Mouse (Mus musculus) heart, adult 2 months (tissue): ENCODE measurements around the gene Gm6525. TPM values are rescaled to one million over a fixed set of nuclear protein-coding genes. Genes with fewer than 3 reads are reported as not detected.

Source experiments
- DNase-seq, 2 experiments: peaks; one replicate each; pipeline ENCODE4 v3.0.0; 2021
- H3K27ac ChIP-seq: fragments of 200-600 bp; 2 replicates; pipeline ENCODE4 v1.8.1; 2022
- H3K27me3 ChIP-seq: fragments of 200-500 bp; 2 replicates; pipeline ENCODE4 v1.6.1; 2012; ENCODE audit warnings: mild to moderate bottlenecking, low read length, inconsistent platforms, mixed read lengths; ENCODE audit not compliant: control insufficient read depth, insufficient read depth
- H3K36me3 ChIP-seq: fragments of 200-500 bp; 2 replicates; pipeline ENCODE4 v1.6.1; 2012; ENCODE audit warnings: low read length, inconsistent platforms; ENCODE audit not compliant: control insufficient read depth, insufficient read depth
- H3K4me1 ChIP-seq: fragments of 200-500 bp; 2 replicates; pipeline ENCODE4 v1.6.1; 2011; ENCODE audit warnings: low read length; ENCODE audit not compliant: control insufficient read depth, insufficient read depth
- H3K4me3 ChIP-seq: fragments of 200-600 bp; 2 replicates; pipeline ENCODE4 v1.8.1; 2022
- H3K79me2 ChIP-seq: fragments of 200-500 bp; replicated peaks from 2 replicates; pipeline ENCODE4 v1.6.1; 2012; ENCODE audit warnings: mild to moderate bottlenecking, inconsistent platforms, low read length, moderate library complexity, mixed read lengths; ENCODE audit not compliant: control insufficient read depth, insufficient read depth
- H3K9ac ChIP-seq: fragments of 200-500 bp; 2 replicates; pipeline ENCODE4 v1.6.1; 2012; ENCODE audit warnings: low read depth, mild to moderate bottlenecking, control low read depth, inconsistent platforms, low read length, mixed read lengths
- CTCF ChIP-seq: fragments of 200-600 bp; IDR thresholded peaks from 2 replicates; pipeline ENCODE4 v1.8.1; 2022; ENCODE audit warnings: antibody characterized with exemption, mild to moderate bottlenecking, moderate library complexity
- EP300 ChIP-seq: fragments of 200-500 bp; IDR thresholded peaks from 2 replicates; pipeline ENCODE4 v1.6.1; 2011; ENCODE audit warnings: low read depth, low read length, control low read depth; ENCODE audit not compliant: insufficient read depth
- POLR2A ChIP-seq: fragments of 200-500 bp; IDR thresholded peaks from 2 replicates; pipeline ENCODE4 v1.6.1; 2011; ENCODE audit warnings: mild to moderate bottlenecking, low read depth, low read length, control low read depth; ENCODE audit not compliant: insufficient read depth
- WGBS: fragments of 180-500 bp; shearing (Covaris S2); methylation state at CpG from one replicate; pipeline ENCODE4 v1.1.7; 2018; 5-methylcytosine and 5-hydroxymethylcytosine counted together
- intact Hi-C: fragments of 180-260 bp; cut with DNase I; formaldehyde crosslinking; loops from one replicate; pipeline ENCODE4 v1.15.1; 2025
- polyA plus RNA-seq: library from polyadenylated mRNA; depleted of rRNA; stranded (reverse); fragments of >200 nt; gene quantifications from 2 replicates; pipeline ENCODE4 v1.2.3, GENCODE M21; 2012
- total RNA-seq, 2 experiments: library from RNA; stranded (reverse); gene quantifications; 2 replicates each; pipeline ENCODE4 v1.2.3; 2021

The Gm6525 gene
- total and polyA plus RNA-seq, 3 experiments, result not detected

- no peaks in the 10 kb centered on the region for H3K27me3 ChIP-seq
- no peak overlapping the region for H3K9ac ChIP-seq
- peaks cover 4% of the 10 kb centered on the region; the same call in 1 of the 2 replicates for H3K4me1 ChIP-seq
- no peaks in the 10 kb centered on the region for H3K79me2 ChIP-seq
- H3K36me3 ChIP-seq, result no peaks in the 10 kb centered on the region
- intact Hi-C loops, result no loop called here
- 78% methylated on average over 7 of the region's 7 CpGs for WGBS
- no peak for DNase-seq
- no peak for TF ChIP-seq EP300
- TF ChIP-seq POLR2A, result no peak
- no peak for TF ChIP-seq CTCF
- no peak overlapping the region for H3K27ac ChIP-seq
- no peak overlapping the region for H3K4me3 ChIP-seq
Observed at GRCm38 (mm10) chr3:84211340-84211875, 37.5 kb downstream of the Gm6525 start.

DNA sequence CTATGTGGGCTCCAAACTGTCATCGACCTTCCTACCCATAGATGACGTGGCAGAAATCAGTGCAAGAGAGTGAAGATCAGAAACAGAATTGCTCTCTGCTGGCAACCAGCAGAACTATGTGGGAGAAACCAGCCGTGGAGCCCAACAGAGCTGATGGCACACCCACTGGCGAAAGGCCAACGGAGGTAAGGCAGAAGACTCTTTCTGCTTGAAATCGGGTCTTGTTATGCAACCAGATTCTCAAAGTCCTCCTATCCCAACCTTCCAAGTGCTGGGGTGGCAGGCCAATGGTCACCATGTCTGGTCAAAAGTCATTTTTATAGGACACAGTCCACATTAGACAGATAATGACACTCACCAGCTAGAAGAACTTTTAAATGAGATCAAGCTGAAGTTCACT, 40.6 kb downstream of the Gm6525 start:
- Histone ChIP-seq H3K27me3 (no peaks in the 10 kb centered on the region), H3K27ac (no peak overlapping the region), H3K79me2 (no peaks in the 10 kb centered on the region), H3K4me3 (no peak overlapping the region), H3K9ac (no peak overlapping the region), H3K4me1 (peaks cover 4% of the 10 kb centered on the region; the same call in 1 of the 2 replicates), H3K36me3 (no peaks in the 10 kb centered on the region)
- intact Hi-C loops, result no loop called here
- TF ChIP-seq CTCF (no peak), POLR2A (no peak), EP300 (no peak)
- WGBS, result 87% methylated on average over 6 of the region's 6 CpGs
- no peak for DNase-seq

GRCm38 (mm10) chr3:84215253-84215652, 41.3 kb downstream of the Gm6525 start:
- peaks cover 4% of the 10 kb centered on the region; the same call in 1 of the 2 replicates for H3K4me1 ChIP-seq
- no peak overlapping the region for H3K27ac ChIP-seq
- H3K9ac ChIP-seq, result no peak overlapping the region
- no peaks in the 10 kb centered on the region for H3K27me3 ChIP-seq
- 36% methylated on average over 9 of the region's 9 CpGs for WGBS
- H3K79me2 ChIP-seq, result no peaks in the 10 kb centered on the region
- H3K36me3 ChIP-seq, result no peaks in the 10 kb centered on the region
- no peak overlapping the region for H3K4me3 ChIP-seq
- TF ChIP-seq CTCF (no peak), EP300 (no peak), POLR2A (no peak)
- intact Hi-C loops, result loop anchor here (5.0 kb wide), 1 partner anchor 97 kb away; no protein-coding TSS in a partner anchor
- DNase-seq, result no peak

DNA sequence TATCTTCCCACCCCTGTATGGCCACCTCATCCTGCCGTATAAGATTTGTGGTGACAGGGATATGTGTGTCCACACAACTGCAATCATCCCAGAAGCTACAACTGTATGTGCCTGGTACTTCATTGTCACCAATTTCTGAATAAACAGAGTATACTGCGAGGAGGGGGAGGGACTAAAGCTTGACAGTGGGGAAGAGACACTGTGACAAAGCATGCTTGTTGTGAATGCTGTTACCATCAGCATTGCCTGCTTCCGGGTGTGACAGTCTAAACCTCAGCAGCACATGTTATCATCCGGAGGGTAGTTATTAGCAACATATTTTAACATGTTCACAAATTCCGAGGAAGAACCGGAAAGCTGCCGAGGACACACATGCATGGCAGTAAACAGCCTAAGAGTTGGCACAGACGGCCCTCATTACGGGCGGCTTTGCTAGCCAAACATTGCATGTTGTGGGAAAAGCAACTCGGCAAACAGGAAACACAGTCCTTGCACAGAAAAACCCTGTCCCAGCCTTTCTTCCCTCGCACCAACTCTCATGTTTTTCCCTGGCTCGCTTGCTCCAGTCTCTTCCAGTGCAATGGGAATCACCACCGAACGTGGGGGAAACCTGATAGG, 41.9 kb downstream of the Gm6525 start:
- Histone ChIP-seq H3K4me3 (no peak overlapping the region), H3K9ac (no peak overlapping the region), H3K4me1 (peaks cover 4% of the 10 kb centered on the region; the same call in 1 of the 2 replicates), H3K36me3 (no peaks in the 10 kb centered on the region), H3K79me2 (no peaks in the 10 kb centered on the region), H3K27me3 (no peaks in the 10 kb centered on the region), H3K27ac (no peak overlapping the region)
- WGBS, result 74% methylated on average over 15 of the region's 15 CpGs
- intact Hi-C loops, result loop anchor here (5.0 kb wide), 1 partner anchor 96 kb away; no protein-coding TSS in a partner anchor
- no peak for TF ChIP-seq CTCF
- TF ChIP-seq POLR2A, result no peak
- DNase-seq, result no peak

GRCm38 (mm10) chr3:84217118-84217960, 43.4 kb downstream of the Gm6525 start:
- intact Hi-C loops, result loop anchor here (5.0 kb wide), 1 partner anchor 95 kb away; no protein-coding TSS in a partner anchor
- WGBS, result 81% methylated on average over 12 of the region's 12 CpGs
- no peak overlapping the region for H3K4me3 ChIP-seq
- no peaks in the 10 kb centered on the region for H3K79me2 ChIP-seq
- H3K9ac ChIP-seq, result no peak overlapping the region
- no peaks in the 10 kb centered on the region for H3K27me3 ChIP-seq
- no peak for DNase-seq
- no peak overlapping the region for H3K27ac ChIP-seq
- no peaks in the 10 kb centered on the region for H3K36me3 ChIP-seq
- peaks cover 4% of the 10 kb centered on the region; the same call in 1 of the 2 replicates for H3K4me1 ChIP-seq
- TF ChIP-seq CTCF, result no peak
- no peak for TF ChIP-seq POLR2A
- TF ChIP-seq EP300, result no peak
